Mouse (Mus musculus) macrophage (primary cell): ENCODE measurements at regions not wholly inside any gene's neighbourhood (a gene's known extent, or its start where the extent isn't known, plus 50 kb on each side); places are given as distances from the start of the nearest gene placed in this dataset.

Experiments used
- H3K27ac ChIP-seq: fragments of 350-480 bp; formaldehyde crosslinking; 2 replicates; pipeline ENCODE4 v1.9.0; 2021
- H3K36me3 ChIP-seq: fragments of 350-480 bp; formaldehyde crosslinking; 2 replicates; pipeline ENCODE4 v1.9.0; 2021; ENCODE audit errors: inconsistent target
- H3K4me3 ChIP-seq: fragments of 350-480 bp; formaldehyde crosslinking; 2 replicates; pipeline ENCODE4 v1.9.0; 2021; ENCODE audit errors: inconsistent target
- H3K79me2 ChIP-seq: fragments of 350-480 bp; formaldehyde crosslinking; 2 replicates; pipeline ENCODE4 v1.9.0; 2021; ENCODE audit errors: inconsistent target
- WGBS: methylation state at CpG from one replicate; pipeline ENCODE4 v1.1.7; 2026; ENCODE audit warnings: inconsistent platforms; ENCODE audit not compliant: missing documents; 5-methylcytosine and 5-hydroxymethylcytosine counted together

DNA sequence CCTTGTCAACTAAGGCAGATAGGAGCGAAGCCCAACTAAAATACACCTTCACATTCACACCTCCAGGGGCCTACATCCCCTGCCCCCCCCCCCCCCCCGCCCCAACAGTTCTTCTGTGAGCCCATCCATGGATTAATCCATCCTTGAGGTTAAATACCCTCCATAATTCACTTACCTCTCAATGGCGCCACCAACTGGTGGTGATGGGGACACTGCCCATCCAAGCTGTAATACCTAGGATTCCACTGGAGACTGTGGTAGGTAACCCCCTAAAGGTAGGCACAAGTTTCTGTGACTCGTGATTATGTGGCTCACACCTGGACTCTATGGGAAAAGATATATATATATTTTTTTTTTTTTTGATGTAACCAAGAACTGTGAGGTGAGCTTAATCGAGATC lies 216.4 kb upstream of the Sdk2 start:
- no peaks in the 10 kb centered on the region for H3K36me3 ChIP-seq
- no peak overlapping the region for H3K4me3 ChIP-seq
- H3K27ac ChIP-seq, result no peak overlapping the region
- 53% methylated on average over 4 of the region's 5 CpGs for WGBS
- H3K79me2 ChIP-seq, result no peaks in the 10 kb centered on the region

DNA sequence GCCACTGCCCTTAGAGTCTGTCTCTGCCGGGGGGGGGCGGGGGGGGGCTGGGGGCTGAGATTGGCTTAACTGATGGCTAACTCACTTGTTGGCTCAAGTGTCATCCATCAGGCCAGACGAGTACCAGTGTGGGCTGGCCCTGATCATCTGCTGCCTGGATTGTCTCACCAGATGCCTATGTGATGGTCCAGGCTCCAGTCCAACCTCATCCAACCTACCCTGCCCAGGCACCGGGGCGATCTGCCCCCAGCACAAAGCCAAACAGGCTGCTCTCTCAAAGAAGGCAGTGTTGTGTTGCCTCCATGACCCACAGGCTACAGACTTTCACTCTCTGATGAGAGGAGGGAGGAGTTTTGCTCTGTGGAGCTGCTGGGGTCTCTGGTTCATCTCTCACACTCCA lies 215.7 kb upstream of the Sdk2 start:
- Histone ChIP-seq H3K27ac (no peak overlapping the region), H3K79me2 (no peaks in the 10 kb centered on the region), H3K36me3 (no peaks in the 10 kb centered on the region), H3K4me3 (no peak overlapping the region)
- 75% methylated on average over 5 of the region's 5 CpGs for WGBS

DNA sequence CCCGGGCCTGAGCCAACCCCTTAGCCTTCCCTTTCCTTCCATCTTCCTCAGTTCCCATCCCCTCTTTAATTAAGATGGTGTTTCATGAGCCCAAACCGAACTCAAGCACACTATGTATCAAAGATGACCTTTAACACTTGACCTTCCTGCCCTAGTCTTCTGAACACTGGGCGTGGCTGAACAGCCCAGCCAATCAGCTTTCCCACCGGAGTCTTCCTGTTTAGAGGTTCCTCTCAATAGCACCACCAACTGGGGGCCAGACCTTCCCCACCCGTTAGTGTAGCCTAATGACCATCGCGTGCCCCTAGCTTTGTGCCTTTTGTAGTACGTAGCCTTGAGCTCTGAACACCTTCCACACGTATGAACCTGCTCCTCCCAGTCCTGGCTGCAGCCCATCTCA lies 215.0 kb upstream of the Sdk2 start:
- no peak overlapping the region for H3K27ac ChIP-seq
- H3K4me3 ChIP-seq, result no peak overlapping the region
- 79% methylated on average over 9 of the region's 9 CpGs for WGBS
- H3K36me3 ChIP-seq, result no peaks in the 10 kb centered on the region
- H3K79me2 ChIP-seq, result no peaks in the 10 kb centered on the region

DNA sequence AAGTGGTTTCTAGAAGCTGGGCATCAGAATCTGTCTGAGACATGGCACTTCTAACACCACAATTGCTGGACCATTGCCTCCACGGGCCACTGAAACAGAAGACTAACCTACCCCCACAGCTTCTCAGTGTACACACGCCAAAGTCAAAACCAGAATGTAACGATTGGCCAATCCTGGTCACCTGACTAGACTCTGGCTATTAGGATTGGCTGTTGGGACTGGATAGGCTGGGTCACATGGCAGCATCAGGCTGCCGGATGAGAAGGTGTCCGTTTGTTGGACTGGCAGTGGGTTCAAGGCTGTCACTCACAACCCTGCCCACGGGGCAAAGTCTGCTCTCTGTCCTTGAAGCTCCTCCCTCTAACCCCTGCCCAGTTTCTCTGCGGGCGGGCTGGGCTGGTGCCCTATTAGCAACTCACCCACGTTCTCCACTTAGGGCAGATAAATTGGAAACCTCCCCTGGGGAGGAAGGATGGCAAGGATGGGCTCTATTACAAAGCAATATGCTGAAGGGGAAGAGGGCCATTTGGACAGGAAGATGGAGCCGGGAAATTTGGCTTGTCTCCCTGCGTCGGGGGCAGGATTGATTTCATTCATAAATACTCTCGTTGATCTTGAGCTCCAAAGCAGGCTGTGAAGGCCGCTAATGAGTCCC lies 214.3 kb upstream of the Sdk2 start:
- H3K27ac ChIP-seq, result no peak overlapping the region
- H3K36me3 ChIP-seq, result no peaks in the 10 kb centered on the region
- H3K79me2 ChIP-seq, result no peaks in the 10 kb centered on the region
- 80% methylated on average over 14 of the region's 14 CpGs for WGBS
- H3K4me3 ChIP-seq, result no peak overlapping the region

DNA sequence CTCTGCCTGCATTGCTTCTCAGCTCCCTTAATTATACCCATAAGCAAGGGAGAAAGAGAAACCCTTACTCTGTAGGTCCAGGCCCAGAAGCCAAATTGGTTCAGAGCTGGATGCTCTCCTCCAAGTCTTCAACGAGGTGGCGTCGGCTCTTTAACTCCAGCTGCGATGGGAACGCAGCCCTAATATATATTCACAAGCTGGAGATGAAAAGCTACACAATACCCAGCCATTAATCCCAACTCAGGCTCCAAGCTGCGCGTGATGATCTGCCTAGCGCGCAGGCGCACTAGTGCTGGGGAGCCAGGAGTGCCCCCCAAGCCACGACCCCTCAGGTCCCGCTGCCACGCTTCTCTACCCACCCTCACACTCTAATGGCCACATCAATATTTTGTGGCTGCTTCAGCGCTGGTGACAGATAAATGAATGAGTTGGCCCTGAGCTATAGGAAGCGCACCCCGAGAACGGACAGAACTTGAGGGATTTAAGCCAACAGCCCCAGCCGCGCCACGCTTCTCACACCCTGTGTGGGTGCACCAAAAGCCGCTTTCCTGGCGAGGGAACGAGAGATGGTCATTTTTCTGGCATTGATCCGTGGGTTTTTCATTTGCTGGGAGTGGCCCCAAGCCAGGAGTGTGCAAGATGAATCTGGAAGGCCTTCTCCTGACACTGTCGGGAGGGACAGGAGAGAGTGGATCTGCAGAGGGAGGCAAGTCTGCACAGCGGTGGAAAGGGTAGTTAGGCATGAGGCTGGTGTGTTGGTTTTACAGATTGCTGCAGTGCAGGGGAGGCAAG lies 210.9 kb upstream of the Sdk2 start:
- H3K79me2 ChIP-seq, result no peaks in the 10 kb centered on the region
- no peak overlapping the region for H3K4me3 ChIP-seq
- no peaks in the 10 kb centered on the region for H3K36me3 ChIP-seq
- WGBS, result 93% methylated on average over 23 of the region's 26 CpGs
- H3K27ac ChIP-seq, result no peak overlapping the region

DNA sequence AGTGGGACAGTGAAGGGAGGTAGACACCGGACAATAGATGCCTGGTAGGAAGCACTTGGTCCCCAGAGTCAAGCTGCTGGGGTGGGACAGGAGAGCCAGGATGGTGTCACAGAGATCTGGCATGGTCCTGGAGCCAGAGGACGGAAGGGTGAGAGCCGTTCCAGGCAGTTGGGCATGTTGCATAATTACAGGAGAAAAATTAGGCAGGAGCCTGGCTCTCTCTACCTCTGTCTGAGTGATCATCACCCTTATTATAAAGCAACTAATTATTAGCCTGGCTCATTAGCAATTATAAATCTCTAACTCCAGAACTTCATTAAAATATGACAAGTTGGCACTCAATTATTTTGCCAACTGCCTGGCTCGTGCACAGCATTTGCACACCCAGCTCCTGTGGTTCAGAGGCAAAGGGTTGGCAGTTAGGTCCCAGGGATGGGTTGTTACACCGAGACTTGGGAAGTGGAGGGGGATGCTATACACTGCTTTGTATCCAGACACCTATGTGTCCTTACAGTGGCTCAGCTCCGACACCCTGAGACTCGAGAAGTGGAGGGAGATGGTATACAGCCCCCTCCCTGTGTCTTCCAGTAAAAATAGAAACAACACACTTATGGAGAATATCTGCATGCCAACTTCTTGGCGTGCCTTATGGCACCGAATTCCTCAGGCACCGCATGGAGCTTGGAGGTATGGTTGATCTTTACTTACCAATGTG lies 203.7 kb upstream of the Sdk2 start:
- no peaks in the 10 kb centered on the region for H3K36me3 ChIP-seq
- 94% methylated on average over 10 of the region's 10 CpGs for WGBS
- H3K27ac ChIP-seq, result no peak overlapping the region
- H3K4me3 ChIP-seq, result no peak overlapping the region
- no peaks in the 10 kb centered on the region for H3K79me2 ChIP-seq

DNA sequence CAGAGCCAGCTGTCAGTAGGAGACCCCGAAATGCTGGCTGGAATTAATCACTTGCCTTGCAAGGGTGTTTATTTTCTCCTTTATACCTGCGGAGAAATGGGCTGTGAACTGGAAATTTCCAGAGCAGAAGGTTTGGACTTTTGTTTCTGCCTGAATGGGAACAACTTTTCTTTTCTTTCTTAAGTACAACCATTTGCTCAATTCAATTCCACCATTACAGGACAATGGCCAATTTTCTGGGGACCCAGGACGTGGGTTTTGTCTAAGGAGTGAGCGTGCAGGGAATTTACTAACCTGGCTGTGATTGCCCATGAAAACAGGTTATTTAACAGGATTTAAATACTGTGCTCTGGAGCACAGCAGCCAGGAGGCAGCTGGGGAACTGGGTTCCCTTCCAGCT lies 195.1 kb upstream of the Sdk2 start:
- Histone ChIP-seq H3K79me2 (no peaks in the 10 kb centered on the region), H3K4me3 (no peak overlapping the region), H3K27ac (no peak overlapping the region), H3K36me3 (no peaks in the 10 kb centered on the region)
- 83% methylated on average over 4 of the region's 4 CpGs for WGBS

DNA sequence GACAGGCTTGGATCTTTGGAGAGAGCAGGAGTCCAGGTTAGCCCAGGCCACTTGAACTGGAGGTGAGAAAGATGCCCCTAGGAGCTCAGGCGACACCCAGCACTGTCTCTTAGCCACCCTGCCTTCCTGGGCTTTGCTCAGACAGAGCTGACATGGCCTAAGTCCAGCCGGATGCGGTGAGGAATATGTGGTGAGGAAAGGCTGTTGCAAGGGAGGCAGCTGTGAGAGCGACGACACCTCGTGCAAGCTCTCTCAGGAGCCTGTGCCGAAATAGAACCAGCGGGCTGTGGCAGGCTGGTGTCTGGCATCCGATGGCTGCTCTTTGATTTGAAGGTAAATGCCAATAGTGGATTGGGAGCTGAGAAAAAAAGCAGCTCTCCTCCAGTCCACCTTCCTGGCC lies 191.4 kb upstream of the Sdk2 start:
- Histone ChIP-seq H3K79me2 (no peaks in the 10 kb centered on the region), H3K4me3 (no peak overlapping the region), H3K27ac (no peak overlapping the region), H3K36me3 (no peaks in the 10 kb centered on the region)
- WGBS, result 81% methylated on average over 9 of the region's 9 CpGs

DNA sequence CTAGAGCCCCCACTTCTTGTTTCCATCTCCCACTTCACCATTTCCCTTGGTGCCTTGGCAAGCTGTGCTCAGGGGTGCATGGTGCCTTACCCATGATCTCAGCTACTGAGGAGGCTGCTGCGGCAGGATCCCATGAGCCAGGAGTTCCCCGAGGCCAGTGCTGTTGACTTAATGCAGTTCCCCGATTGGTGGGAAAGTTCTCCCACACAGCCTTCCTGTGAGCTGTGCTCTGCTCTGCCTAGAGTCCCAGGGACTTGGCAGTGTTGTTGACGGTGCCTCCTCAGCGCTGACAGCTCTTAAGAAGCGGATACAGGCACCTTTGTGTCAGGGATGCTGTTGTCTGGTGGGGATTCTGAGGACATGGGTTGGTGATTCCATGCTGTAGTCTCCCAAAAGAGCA lies 190.9 kb upstream of the Sdk2 start:
- WGBS, result 58% methylated on average over 6 of the region's 6 CpGs
- no peak overlapping the region for H3K4me3 ChIP-seq
- no peak overlapping the region for H3K27ac ChIP-seq
- H3K36me3 ChIP-seq, result no peaks in the 10 kb centered on the region
- no peaks in the 10 kb centered on the region for H3K79me2 ChIP-seq

DNA sequence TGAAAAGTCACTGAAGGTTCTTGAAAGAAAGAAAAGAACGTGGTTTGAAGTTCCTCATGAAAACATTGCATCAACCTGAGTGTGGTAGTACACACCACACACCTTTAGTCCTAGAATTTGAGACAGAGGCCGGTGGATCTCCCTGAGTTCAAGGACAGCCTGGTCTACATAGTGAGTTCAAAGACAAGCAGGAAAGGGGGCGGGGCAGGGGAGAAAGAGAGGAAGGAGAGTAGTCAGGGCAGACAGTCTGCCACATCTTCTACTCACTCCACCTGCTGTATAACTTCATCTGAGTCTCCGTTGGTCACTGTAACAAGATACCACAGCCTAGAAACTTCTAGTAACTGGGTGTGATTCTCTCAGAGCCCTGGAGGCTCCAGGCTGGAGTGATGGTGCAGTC lies 190.2 kb upstream of the Sdk2 start:
- 72% methylated on average over 4 of the region's 4 CpGs for WGBS
- no peak overlapping the region for H3K4me3 ChIP-seq

DNA sequence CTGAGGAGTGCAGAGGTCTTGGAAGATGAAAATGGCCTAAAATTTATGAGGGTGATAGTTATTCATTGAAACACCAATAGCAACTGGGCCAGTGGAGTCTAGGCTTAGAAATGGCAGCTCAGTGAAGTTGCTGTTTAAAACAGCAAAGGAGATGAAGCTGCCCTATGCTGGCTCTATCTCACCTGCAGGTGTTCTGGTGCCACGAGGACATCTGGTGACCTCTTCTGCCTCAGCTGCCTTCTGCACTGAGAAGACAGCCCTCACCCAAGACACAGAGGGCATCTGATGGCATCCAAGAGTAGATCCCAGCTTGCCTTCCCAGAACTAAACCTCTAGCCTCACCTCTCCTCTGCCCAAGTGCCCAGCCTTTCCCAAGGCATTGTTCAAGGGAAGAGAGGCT lies 187.5 kb upstream of the Sdk2 start:
- Histone ChIP-seq H3K79me2 (no peaks in the 10 kb centered on the region), H3K36me3 (no peaks in the 10 kb centered on the region), H3K4me3 (no peak overlapping the region), H3K27ac (no peak overlapping the region)
- 63% methylated on average over 1 of the region's 1 CpGs for WGBS

More for the DNA sequence above, 190.2 kb upstream of the Sdk2 start:
- Histone ChIP-seq H3K36me3 (no peaks in the 10 kb centered on the region), H3K27ac (no peak overlapping the region), H3K79me2 (no peaks in the 10 kb centered on the region)

DNA sequence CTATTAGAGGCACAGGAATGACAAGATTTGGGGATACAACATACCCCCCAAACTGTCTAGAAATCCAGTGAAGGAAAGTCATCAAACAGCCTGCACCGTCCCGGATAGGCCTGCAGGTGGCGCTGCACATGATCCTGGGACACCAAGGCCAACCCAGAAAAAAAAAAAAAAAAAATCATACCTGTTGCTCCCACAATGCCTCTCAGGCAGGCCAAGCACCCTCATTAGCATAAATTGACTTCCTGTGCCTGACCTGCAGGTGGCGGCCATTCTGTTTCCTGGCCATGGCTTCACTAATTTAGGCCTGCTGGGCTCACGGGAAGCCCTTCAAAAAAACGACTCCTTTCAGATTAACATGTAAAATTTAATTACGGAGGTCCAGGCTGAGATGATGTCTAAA lies 184.8 kb upstream of the Sdk2 start:
- no peak overlapping the region for H3K27ac ChIP-seq
- H3K79me2 ChIP-seq, result no peaks in the 10 kb centered on the region
- no peaks in the 10 kb centered on the region for H3K36me3 ChIP-seq
- 87% methylated on average over 7 of the region's 7 CpGs for WGBS
- H3K4me3 ChIP-seq, result no peak overlapping the region

DNA sequence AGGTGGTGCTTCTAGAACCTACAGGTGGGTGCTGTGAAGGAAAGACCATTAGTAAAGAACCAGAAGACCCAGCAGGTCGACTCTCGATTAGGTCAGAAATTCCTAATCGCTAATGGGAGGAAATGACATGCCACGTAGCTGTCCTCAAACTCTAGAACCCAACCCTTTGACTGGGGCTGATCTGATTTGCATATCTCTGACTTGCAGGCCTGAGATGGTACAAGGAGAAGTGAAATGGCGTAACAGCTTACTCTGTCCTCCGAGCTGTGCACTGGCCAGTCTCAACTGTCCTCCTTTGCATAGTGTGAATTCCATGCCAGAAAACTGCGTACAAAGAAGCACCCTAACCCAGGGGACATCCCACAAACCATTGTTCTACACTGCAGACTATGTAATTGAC lies 182.4 kb upstream of the Sdk2 start:
- no peaks in the 10 kb centered on the region for H3K36me3 ChIP-seq
- no peak overlapping the region for H3K4me3 ChIP-seq
- H3K27ac ChIP-seq, result no peak overlapping the region
- no peaks in the 10 kb centered on the region for H3K79me2 ChIP-seq
- 26% methylated on average over 7 of the region's 7 CpGs for WGBS

DNA sequence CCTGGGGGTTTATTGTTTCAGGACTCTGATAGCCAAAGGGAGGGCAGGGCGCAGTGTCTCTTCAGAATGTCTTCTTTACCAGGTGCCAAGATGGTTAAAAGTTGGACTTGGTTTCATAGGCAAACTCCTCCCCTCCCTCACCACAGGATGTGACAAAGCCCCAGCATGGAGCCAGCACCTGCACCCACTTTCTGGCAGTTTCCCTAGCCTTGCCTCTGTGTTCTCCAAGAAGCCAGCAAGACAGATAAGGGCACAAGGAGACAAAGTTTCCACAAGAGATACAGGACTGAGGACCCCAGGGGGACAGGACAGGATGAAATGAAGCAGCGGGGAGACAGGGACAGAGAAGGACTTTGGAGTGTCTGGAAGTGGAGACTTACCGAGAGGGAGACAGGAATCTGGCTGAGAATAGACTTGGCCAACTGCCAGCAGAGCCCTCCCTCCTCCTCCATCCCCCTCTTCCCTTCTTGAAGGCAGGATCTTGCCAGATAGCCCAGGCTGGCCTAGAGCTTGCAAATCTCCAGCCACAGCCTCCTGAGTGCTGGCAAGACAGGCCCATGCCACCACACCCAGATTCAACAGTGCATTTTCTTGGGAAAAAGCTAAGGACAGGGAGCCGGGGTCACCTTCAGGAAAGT lies 181.5 kb upstream of the Sdk2 start:
- Histone ChIP-seq H3K4me3 (no peak overlapping the region), H3K27ac (no peak overlapping the region), H3K36me3 (no peaks in the 10 kb centered on the region), H3K79me2 (no peaks in the 10 kb centered on the region)
- WGBS, result 73% methylated on average over 4 of the region's 4 CpGs

DNA sequence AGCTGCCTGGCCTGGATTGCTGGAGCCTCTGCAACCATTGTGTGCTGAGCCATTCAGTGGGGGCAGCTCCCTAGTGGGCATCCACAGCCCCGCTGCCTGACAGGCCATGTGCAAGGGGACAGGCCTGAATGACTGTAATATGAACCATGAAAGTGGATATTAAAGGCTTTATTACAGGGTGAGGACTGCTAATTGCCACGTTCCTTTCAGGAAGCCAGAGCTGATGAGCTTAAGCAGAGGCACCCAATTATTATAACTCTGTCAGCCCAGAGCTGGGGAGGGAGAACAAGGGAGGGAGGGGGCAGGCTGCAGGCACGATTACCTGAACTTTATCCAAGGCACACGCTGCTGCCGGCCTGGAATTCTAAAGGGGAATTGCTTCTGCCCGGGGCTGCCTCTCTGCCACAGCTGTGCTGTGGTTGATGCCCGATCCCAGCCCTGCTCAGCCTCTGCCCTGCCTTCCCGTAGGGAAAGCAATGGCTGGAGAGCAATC lies 172.5 kb upstream of the Sdk2 start:
- Histone ChIP-seq H3K4me3 (no peak overlapping the region), H3K36me3 (no peaks in the 10 kb centered on the region), H3K27ac (no peak overlapping the region), H3K79me2 (no peaks in the 10 kb centered on the region)
- 74% methylated on average over 8 of the region's 8 CpGs for WGBS
